Mouse (Mus musculus): ENCODE data around the gene Pacs2. TPM values are rescaled to one million over a fixed set of nuclear protein-coding genes. Genes with fewer than 3 reads are reported as not detected.

The Pacs2 gene
- 5.2 TPM for polyA plus RNA-seq (2017; shearing (Covaris generic))

DNA sequence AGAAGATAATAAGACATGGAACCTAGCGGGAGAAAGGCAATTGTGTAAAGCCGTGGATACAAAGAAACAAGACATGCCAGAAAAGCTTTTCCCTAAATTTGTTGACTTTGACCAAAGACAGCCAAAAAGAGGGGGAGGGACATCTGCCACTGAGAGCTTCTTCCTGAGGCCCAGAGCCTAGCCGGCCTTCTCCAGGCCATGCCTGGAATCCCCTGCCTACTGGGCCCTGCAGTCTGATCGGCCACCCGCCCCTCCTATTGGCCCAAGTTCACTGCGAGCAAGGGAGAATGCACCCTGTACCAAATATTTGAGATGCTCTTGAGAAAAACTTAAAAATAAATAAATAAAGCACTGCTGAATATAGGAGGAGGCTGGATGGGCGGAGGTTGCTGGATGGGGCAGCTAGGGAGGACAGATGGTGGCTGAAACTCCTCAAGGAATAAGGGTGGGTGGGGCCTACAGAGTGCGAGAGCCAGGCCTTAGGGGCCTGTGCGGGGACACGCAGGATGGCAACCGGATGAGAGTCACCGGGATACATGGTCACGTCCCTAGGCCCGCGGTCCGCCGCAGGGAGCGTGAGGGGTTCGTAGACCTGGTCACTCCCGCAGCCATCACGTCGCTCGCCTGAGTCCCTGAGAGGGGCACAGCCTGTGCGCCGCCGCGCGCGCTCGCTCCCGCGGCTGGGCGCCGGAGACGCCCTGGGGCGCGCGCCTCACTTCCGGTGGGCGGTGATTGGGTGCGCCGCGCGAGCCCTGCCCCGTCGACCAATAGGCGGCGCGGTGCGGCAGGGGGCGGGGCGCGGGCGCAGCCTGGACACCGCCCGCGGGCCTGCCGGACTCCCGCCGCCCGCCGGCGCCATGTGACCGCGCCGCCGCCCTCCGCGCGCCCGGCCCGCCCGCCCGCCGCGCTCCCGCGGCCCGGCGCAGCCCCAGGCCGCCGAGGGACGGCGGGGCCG, at the start of gene Pacs2:
TSS of gene Pacs2 (plus strand) at position 905 of the 955 bp plus-strand sequence.

DNA sequence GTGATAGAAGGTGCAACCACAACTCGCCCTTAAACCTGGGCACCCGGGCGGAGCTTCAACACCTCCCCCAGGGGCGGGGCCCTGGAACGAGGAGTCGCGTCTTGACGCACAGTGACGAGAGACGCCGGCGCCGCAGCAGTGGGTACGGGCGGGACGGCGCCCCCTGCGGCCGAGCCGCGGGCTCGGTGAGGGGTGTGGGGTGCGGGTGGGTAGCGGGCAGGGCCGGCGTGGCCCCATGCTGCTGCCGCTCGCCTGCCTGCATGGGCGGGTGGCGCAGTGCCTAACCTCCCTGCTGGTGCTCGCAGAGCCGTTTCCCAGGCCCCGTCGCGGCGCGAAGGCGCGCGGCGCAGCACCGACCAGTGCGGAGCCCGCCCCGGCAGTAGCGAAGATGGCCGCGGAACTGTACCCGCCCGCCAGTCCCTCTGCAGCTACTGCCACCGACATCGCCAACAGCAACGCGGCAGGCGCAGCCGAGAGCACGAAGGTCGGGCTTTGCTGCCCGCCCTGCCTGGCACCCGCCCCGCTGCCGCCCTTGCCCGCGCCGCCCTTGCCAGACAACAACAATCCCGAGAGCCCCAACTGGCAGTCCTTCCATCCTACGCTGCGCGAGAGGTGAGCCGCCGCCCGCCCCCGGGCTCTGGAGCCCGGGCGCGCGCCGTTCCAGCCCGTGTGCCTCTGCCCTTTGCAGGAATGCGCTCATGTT, 37.8 kb upstream of the Pacs2 start, which contains the start of gene Btbd6:
TSS of gene Btbd6 (plus strand) at position 112 of the 703 bp plus-strand sequence.

DNA sequence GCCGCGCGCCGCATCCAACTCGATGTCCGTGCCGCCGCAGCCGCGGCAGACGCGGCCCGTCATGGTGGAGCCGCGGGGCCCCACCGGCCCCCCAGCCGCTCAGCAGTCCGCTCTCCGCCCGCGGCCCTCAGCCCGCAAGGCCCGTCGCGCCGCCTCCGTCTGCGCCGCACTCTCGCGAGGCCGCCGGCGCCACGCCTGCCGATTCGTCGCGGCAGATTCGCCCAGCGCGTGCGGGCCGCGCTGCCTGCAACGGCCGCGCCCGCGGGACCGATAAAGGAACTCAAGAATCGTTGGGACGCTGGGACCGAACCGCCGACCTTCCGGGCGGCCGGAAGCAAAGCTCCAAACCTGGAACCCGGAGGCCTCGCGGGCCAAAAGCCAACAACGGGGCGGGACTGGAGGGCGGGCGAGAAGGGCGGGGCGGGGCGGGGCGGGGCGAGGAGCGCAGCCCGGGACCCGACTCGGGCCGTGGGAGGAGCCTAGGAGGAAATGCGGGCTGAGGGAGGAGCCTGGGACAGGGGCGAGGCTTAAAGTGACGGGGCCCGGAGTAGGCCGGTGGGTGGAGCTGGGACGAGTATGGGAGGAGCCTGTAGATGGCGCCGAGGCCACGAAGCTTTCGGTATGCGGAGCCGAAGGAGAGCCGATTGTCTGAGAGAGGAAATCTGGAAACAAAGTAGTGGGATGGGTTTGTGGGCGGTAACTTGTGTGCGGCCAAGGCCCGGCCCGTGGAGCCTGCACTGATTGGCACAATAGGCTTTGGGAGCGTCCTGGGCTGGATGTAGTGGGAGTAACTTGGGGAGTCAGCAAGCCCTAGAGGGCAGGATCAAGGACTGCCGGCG, 13.8 kb upstream of the Pacs2 start, which contains the start of gene Brf1:
TSS of gene Brf1 (minus strand) at position 411 of the 839 bp plus-strand sequence.

DNA sequence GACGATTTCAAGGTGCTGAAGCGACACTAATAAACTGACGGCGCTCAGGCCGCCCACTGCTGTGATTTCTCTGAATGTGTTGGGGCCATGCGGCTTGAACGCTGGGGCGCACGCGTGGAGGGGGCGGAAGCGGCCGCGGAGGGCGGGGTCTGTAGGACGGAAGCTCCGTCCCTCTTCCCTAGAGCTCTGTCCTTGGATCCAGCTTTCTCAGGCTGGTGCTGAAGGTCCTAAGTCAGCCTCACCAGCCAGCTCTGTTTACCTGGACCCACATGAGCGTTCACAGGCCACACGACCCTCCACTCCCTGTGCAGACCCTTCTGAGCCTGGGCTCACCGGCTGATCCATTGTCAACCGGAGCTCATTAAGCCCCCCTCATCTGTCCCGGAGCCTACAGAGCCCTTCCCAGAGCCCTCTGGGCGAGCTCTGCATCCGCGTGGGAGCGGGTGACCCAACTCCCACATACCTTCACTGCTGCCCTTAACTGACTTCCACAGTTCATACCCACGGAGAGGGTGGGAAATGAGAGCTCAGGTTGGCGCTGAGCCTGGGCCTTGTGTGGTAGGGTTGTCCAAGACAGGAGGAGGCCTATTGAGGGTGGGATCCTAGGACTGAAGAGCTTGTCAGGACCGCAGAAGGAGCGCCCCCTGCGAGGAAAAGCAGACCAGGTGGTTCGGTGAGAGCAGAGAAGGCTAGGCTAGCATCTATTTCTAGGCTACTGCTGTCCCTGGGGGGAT, 60.2 kb downstream of the Pacs2 start, which contains the start of gene Tex22:
TSS of gene Tex22 (plus strand) at position 174 of the 734 bp plus-strand sequence.

DNA sequence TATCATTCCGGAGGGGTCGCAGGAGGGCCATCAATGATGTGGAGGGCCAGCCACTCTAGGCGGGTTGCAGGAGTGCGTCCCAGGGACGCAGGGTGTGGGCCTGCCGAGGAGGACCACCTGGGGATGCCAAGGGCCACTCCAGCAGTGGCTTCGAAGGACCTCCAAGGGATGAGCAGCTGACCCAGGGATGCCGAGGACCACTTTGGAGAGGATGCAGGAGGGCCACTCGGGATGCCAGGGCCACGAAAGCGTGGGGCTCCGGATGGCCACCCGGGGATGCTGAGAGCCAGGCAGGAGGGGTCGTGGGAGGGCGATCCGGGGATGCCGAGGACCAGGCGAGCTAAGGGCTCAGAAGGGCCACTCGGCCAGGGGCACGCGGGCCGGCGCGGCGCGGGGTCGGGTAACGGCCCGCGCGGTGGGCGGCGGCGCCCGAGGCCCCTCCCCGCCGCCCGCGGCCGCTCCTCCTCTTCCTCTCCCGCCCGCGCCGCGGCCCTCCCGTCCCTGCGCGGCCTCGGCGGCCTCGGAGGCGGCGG, 83.5 kb downstream of the Pacs2 start, which contains the start of gene Mta1:
TSS of gene Mta1 (plus strand) at position 530 of the 533 bp plus-strand sequence.

Other genes with a start within 250 kb of the Pacs2 start
- gene Ahnak2, start 211.9 kb upstream of the Pacs2 start, polyA plus RNA-seq (2017; shearing (Covaris generic)): not detected
- gene Clba1, start 205.6 kb upstream of the Pacs2 start, polyA plus RNA-seq (2017; shearing (Covaris generic)): not detected
- 94.4 TPM for gene Cdca4, start 185.1 kb upstream of the Pacs2 start, polyA plus RNA-seq (2017; shearing (Covaris generic))
- 45.1 TPM for gene Gpr132, start 146.3 kb upstream of the Pacs2 start, polyA plus RNA-seq (2017; shearing (Covaris generic))
- 3.5 TPM for gene Jag2, start 84.7 kb upstream of the Pacs2 start, polyA plus RNA-seq (2017; shearing (Covaris generic))
- gene Nudt14, start 72.4 kb upstream of the Pacs2 start, polyA plus RNA-seq (2017; shearing (Covaris generic)): 66.8 TPM
- 4.8 TPM for gene Btbd6, start 38.0 kb upstream of the Pacs2 start, polyA plus RNA-seq (2017; shearing (Covaris generic))
- gene Brf1, start 13.8 kb upstream of the Pacs2 start, polyA plus RNA-seq (2017; shearing (Covaris generic)): 18.8 TPM
- 0.36 TPM for gene Tex22, start 60.0 kb downstream of the Pacs2 start, polyA plus RNA-seq (2017; shearing (Covaris generic))
- gene Mta1, start 83.8 kb downstream of the Pacs2 start, polyA plus RNA-seq (2017; shearing (Covaris generic)): 3.9 TPM
- gene Crip2, start 125.7 kb downstream of the Pacs2 start, polyA plus RNA-seq (2017; shearing (Covaris generic)): 6.5 TPM
- 1,207 TPM for gene Crip1, start 131.8 kb downstream of the Pacs2 start, polyA plus RNA-seq (2017; shearing (Covaris generic))
- 7.6 TPM for gene Tedc1, start 141.9 kb downstream of the Pacs2 start, polyA plus RNA-seq (2017; shearing (Covaris generic))
- not detected for gene Tmem121, start 171.4 kb downstream of the Pacs2 start, polyA plus RNA-seq (2017; shearing (Covaris generic))